Mouse (Mus musculus) C2C12 (cell line): ENCODE data around the gene Adam12.

ENCODE experiments used
- CTCF ChIP-seq: IDR thresholded peaks from one replicate; pipeline ENCODE4 v1.5.1; 2011; ENCODE audit not compliant: control insufficient read depth, insufficient read depth, insufficient read length
- MAX ChIP-seq: IDR thresholded peaks from one replicate; pipeline ENCODE4 v1.6.1; 2011; ENCODE audit warnings: mild to moderate bottlenecking, control low read depth
- MYOG ChIP-seq: IDR thresholded peaks from one replicate; pipeline ENCODE4 v1.6.1; 2011; ENCODE audit not compliant: control insufficient read depth, insufficient read length; ENCODE audit errors: extremely low read depth
- USF1 ChIP-seq: IDR thresholded peaks from one replicate; pipeline ENCODE4 v1.6.1; 2011; ENCODE audit warnings: low read depth, mild to moderate bottlenecking, control low read depth, moderate library complexity

DNA sequence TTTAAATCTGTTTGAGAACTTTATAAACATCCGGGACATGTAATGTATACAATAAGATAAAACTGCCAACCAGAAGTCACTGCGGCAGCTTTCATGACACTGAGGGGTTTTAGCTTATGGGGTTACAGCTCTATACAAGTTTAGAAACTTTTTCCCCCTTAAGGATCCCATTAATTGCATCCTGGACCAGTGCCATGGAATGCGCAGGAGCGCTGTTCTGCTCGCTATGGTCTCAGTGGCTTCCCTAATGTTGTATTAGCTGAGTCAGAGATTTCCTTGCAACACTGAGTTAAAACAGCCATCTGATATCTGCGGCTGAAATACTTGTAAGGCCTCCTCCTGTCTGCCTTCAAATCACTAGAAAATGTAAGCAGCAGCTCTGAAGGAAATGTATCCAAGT is 298.6 kb downstream of the Adam12 start:
- TF ChIP-seq CTCF (no peak), MAX (no peak), MYOG (no peak), USF1 (no peak)
